Mouse (Mus musculus) kidney, adult 10 weeks (tissue): ENCODE data around the gene Gm1110. TPM values are rescaled to one million over a fixed set of nuclear protein-coding genes. Genes with fewer than 3 reads are reported as not detected.

Experiments used
- polyA plus RNA-seq: library from polyadenylated mRNA; stranded (reverse); fragments of 350-450 nt; fragmentation: Illumina TruSeq; extraction: RNeasy Lipid Tissue Mini Kit (QIAGEN cat#74804); gene quantifications from one replicate; pipeline ENCODE4 v1.2.3, GENCODE M21; 2014; ENCODE audit warnings: low read depth, low replicate concordance

The Gm1110 gene
- not detected for polyA plus RNA-seq

GRCm38 (mm10) chr9:26922909-26923526, at the start of gene Gm1110:
Gene Gm1110, minus strand, starts transcription at chr9:26923111.

GRCm38 (mm10) chr9:26860751-26861150, 62.2 kb downstream of the Gm1110 start, which contains the start of gene Glb1l3:
Gene Glb1l3, minus strand, starts transcription at chr9:26860890.

Other genes with a start within 250 kb of the Gm1110 start
- gene B3gat1, start 189.4 kb downstream of the Gm1110 start, polyA plus RNA-seq = not detected
- 153 TPM for gene Glb1l2, start 116.6 kb downstream of the Gm1110 start, polyA plus RNA-seq
- gene Glb1l3, start 62.2 kb downstream of the Gm1110 start, polyA plus RNA-seq = not detected
- 37.6 TPM for gene Acad8, start 76.5 kb upstream of the Gm1110 start, polyA plus RNA-seq
- gene Thyn1, start 76.6 kb upstream of the Gm1110 start, polyA plus RNA-seq = 41.5 TPM
- 28.0 TPM for gene Vps26b, start 107.0 kb upstream of the Gm1110 start, polyA plus RNA-seq
- 15.6 TPM for gene Ncapd3, start 107.1 kb upstream of the Gm1110 start, polyA plus RNA-seq
- 33.7 TPM for gene Jam3, start 232.3 kb upstream of the Gm1110 start, polyA plus RNA-seq